Mouse (Mus musculus) ES-Bruce4 (cell line): ENCODE measurements around the gene Nme4.

Experiments used
- CTCF ChIP-seq: IDR thresholded peaks from one replicate; pipeline ENCODE4 v1.8.1; 2011; ENCODE audit warnings: low read depth, low read length
- EP300 ChIP-seq: IDR thresholded peaks from 2 replicates; pipeline ENCODE4 v1.6.1; 2011; ENCODE audit warnings: low read depth, low read length; ENCODE audit not compliant: insufficient read depth
- POLR2A ChIP-seq: IDR thresholded peaks from one replicate; pipeline ENCODE4 v1.8.1; 2011; ENCODE audit warnings: low read length; ENCODE audit not compliant: insufficient read depth

- TF ChIP-seq POLR2A, result no peak
- no peak for TF ChIP-seq CTCF
- peak; percentile 85; the same call in 1 of the 2 replicates for TF ChIP-seq EP300
Observed at GRCm38 (mm10) chr17:26111024-26111423, 15.6 kb upstream of the Nme4 start.
